Mouse (Mus musculus): ENCODE measurements around the gene Glb1l3. TPM values are rescaled to one million over a fixed set of nuclear protein-coding genes. Genes with fewer than 3 reads are reported as not detected.

Glb1l3 gene
- polyA plus RNA-seq, 1 experiment, result not detected

DNA sequence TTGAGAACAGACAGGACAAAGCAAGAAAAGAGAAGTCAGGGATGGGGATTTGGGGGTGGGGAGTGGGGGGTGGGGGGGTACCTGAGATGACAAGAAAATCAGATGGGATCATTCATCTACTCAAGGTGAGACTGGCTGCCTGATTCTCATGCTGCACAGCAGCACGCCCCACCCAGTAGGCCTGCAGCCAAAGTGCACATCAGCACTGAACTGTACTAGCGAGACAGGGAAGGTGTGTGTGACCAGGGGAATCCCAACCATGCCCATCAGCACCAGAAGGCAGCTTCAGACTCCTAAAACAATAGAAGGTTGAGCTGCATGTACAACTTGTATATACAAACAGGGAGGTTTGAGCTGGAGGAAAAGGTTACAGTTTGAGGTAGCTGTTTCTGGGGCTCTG lies 85.0 kb downstream of the Glb1l3 start:
- TF ChIP-seq CTCF (IDR thresholded peaks at IDR 0.05; ENCODE audit: extremely low read depth, insufficient read length, insufficient replicate concordance, low read depth, low read length), result no peak
- no peak for TF ChIP-seq POLR2A (IDR thresholded peaks at IDR 0.05; ENCODE audit: low read depth, low read length)
- 66% methylated on average over 2 of the region's 2 CpGs for WGBS
- H3K4me3 ChIP-seq (ENCODE audit: low read depth, low read length), result no peak overlapping the region
- no peak overlapping the region for H3K27ac ChIP-seq (ENCODE audit: insufficient read depth, low read depth, low read length)
- no peaks in the 10 kb centered on the region for H3K4me1 ChIP-seq (ENCODE audit: control insufficient read depth, insufficient read depth, insufficient read length, low read length)
- no peaks in the 10 kb centered on the region for H3K27me3 ChIP-seq (ENCODE audit: control insufficient read depth, insufficient read depth, low read length)
- no peaks in the 10 kb centered on the region for H3K36me3 ChIP-seq (ENCODE audit: control insufficient read depth, insufficient read depth, low read length)

DNA sequence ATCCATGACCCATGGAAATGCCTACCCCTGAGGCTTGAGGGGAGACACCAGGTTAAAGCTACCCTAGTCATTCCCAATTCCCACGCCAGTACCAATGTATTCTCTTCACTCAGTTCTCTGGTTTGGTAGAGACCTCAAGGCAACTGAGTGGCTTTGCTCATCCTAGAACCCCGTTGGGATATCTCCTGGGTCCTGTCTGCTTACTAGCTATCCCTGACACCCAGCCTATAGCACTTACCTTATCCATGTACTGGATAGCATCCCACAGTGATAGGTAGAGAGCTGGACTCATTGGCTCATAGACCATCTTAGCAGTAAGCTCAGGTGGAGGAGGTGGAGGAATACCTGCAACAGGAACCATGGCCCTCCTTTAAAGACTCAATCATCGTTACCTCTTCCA lies 92.5 kb downstream of the Glb1l3 start:
- Histone ChIP-seq H3K4me3 (ENCODE audit: low read depth, low read length) (no peak overlapping the region), H3K36me3 (ENCODE audit: control insufficient read depth, insufficient read depth, low read length) (no peaks in the 10 kb centered on the region), H3K27ac (ENCODE audit: insufficient read depth, low read depth, low read length) (no peak overlapping the region), H3K4me1 (ENCODE audit: control insufficient read depth, insufficient read depth, insufficient read length, low read length) (no peaks in the 10 kb centered on the region), H3K27me3 (ENCODE audit: control insufficient read depth, insufficient read depth, low read length) (no peaks in the 10 kb centered on the region)
- WGBS, result 71% methylated on average over 3 of the region's 3 CpGs
- no peak for TF ChIP-seq CTCF (IDR thresholded peaks at IDR 0.05; ENCODE audit: extremely low read depth, insufficient read length, insufficient replicate concordance, low read depth, low read length)
- no peak for TF ChIP-seq POLR2A (IDR thresholded peaks at IDR 0.05; ENCODE audit: low read depth, low read length)

Other genes starting within 250 kb of the Glb1l3 start
- not detected in 2 replicates for gene B3gat1, start 127.2 kb downstream of the Glb1l3 start, polyA plus RNA-seq (2012; rRNA removed)
- gene Glb1l2, start 54.4 kb downstream of the Glb1l3 start, polyA plus RNA-seq (2012; rRNA removed), result 0.05 and 0.33 TPM in 2 replicates
- not detected in 2 replicates for gene Gm1110, start 62.2 kb upstream of the Glb1l3 start, polyA plus RNA-seq (2012; rRNA removed)
- 6.1 and 7.4 TPM in 2 replicates for gene Acad8, start 138.7 kb upstream of the Glb1l3 start, polyA plus RNA-seq (2012; rRNA removed)
- 2.0 and 2.1 TPM in 2 replicates for gene Thyn1, start 138.8 kb upstream of the Glb1l3 start, polyA plus RNA-seq (2012; rRNA removed)
- gene Vps26b, start 169.2 kb upstream of the Glb1l3 start, polyA plus RNA-seq (2012; rRNA removed), result 16.2 and 28.1 TPM in 2 replicates
- gene Ncapd3, start 169.3 kb upstream of the Glb1l3 start, polyA plus RNA-seq (2012; rRNA removed), result 7.6 and 13.2 TPM in 2 replicates